Mouse (Mus musculus) monocyte, adult 2 months (primary cell): ENCODE data around the gene Notch2.
"Not testable (repeated sequence)": the region's sequence is repeated elsewhere in the genome, so short reads cannot be mapped to it uniquely, and the experiment has no call there.

Source experiments
- DNase-seq, 2 experiments: peaks; one replicate each; pipeline ENCODE4 v3.0.0; 2022; ENCODE audit warnings: low spot score in 2 of 2, low read depth in 1 of 2

The Notch2 gene

DNA sequence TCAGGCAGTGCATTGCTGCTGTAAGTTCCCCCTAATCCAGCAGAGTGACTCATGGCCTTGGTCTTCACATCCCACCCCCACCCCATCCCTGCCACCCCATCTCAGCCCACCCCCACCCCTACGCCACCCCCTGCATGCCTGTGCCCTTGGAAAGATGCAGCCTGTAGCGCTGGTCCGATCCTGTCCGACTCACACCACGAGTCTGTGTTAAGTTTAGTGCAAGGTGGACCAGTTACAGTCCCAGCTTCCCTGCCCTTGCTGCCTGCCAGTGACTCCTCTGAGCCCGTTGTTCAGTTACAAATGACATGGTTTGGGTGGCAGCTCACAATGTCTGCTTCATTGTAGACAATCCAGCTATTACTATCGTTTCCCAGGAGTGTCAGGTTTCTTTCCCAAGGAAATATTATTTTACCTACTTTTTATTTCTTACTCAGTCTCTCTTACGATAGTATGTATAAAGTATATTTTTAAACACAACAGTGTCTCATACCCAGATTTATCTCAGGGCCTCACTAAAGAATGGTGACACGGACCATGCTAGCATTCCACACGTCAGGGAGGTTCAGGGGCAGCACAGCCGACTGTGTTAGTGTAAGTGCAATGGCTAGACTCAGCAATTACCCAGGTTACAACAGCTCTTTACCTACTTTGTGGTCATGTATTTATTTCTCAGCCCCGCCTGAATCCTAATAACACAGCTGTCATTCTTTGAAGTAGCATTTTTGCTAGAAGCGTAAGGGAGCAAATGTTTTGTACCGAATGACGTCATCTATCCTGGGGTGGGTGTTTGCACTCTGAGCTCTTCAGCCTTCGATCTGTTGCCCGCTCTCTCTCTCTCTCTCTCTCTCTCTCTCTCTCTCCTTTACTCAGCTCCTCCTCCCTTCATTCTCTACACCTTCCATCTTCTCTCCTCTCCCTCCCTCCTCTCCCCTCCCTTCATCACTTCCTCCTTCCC lies 81.6 kb downstream of the Notch2 start:
- no peak for DNase-seq

GRCm38 (mm10) chr3:98096981-98097380 lies 83.7 kb downstream of the Notch2 start:
- DNase-seq: no peak

GRCm38 (mm10) chr3:98098676-98099075 lies 85.3 kb downstream of the Notch2 start:
- no peak for DNase-seq

DNA sequence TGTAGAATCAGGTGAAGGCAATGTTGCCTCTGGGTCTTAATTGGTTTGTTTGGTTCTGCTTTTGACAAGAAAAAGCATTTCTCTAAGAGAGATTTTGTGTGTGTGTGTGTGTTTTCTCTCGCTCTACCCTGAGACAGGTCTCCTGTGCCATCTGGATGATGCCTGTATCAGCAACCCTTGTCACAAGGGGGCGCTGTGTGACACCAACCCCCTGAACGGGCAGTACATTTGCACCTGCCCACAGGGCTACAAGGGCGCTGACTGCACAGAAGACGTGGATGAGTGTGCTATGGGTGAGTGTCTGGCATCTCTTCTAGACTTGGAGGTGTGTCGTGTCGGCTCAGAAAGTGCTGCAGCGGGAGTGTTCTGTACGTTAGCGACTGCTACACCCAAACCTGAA lies 86.0 kb downstream of the Notch2 start:
- no peak for DNase-seq

DNA sequence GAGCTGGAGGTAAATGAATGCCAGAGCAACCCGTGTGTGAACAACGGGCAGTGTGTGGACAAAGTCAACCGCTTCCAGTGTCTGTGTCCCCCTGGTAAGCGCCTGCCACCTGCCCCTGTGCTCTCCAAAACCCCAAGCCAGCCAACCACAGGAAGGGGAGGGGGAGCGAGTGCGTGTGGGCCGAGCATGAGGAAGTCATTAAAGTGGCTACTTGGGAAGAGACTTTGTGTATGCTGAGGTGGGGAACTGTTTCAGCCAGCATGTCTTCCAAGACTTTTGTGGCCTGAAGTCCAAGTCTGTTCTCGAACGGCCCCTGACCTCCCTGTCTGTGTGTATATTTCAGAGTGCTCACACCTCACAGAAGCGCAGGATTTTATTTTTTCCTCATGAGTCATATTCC lies 88.2 kb downstream of the Notch2 start:
- no peak for DNase-seq

- DNase-seq: no peak
Measured at GRCm38 (mm10) chr3:98104851-98105471, 91.6 kb downstream of the Notch2 start.

- DNase-seq: no peak
Measured at GRCm38 (mm10) chr3:98105496-98105895, 92.2 kb downstream of the Notch2 start.

GRCm38 (mm10) chr3:98106115-98106514 lies 92.8 kb downstream of the Notch2 start:
- no peak for DNase-seq

DNA sequence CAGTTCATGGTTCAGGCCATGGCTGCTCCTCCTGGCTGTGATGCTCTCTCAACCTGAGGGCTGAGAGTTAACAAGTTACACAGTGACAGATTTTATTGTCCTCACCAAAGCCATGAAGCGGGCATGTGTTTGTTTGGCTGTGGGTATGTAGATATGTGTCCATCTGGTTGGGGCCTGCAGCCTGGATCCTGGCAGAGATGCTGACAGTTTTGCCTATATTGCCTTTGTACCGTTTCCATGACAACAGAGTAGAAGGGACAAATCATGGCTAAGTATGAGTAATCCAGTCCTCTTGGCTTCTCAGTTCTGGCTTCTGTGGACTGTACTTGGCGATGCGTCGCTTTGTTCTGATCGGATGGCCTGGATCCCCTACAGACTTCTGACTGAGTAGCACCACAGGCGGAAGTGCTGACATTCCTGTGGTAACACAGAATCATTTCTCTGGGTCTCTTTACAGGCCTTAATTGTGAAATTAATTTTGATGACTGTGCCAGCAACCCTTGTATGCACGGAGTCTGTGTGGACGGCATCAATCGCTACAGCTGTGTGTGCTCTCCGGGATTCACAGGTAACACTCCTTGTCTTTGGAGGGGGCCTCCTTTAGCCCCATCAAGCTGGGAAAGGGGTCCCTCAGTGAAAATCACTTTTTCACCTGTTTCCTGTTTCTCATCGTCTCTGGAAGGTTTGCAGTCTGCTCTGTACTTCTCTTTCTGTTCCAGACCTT lies 93.4 kb downstream of the Notch2 start:
- DNase-seq: no peak

DNA sequence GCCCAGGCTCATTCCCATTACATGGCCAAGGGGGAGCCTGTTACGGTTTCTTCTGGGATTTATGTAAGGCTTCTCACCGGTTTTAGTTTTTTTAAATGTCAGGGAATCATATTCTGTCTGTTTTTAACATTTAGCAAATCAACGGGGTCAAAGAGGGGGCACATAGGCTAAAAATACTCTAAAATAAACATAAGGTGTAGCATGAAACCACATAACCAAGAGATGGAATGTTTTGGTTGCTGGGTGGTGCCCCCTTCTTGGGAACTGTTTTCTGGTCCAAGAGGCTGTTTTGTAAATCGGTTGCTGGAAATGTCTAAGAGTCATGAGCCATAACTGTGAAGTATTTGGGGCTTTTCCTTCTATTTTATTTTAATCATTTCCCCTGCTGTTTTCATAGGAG lies 95.1 kb downstream of the Notch2 start:
- no peak for DNase-seq

- DNase-seq: no peak
Measured at GRCm38 (mm10) chr3:98108866-98109265, 95.5 kb downstream of the Notch2 start.

GRCm38 (mm10) chr3:98110610-98111009 lies 97.3 kb downstream of the Notch2 start:
- DNase-seq: no peak

GRCm38 (mm10) chr3:98118252-98118651 lies 104.9 kb downstream of the Notch2 start:
- no peak for DNase-seq

GRCm38 (mm10) chr3:98119338-98119737 lies 106.0 kb downstream of the Notch2 start:
- DNase-seq: no peak

DNA sequence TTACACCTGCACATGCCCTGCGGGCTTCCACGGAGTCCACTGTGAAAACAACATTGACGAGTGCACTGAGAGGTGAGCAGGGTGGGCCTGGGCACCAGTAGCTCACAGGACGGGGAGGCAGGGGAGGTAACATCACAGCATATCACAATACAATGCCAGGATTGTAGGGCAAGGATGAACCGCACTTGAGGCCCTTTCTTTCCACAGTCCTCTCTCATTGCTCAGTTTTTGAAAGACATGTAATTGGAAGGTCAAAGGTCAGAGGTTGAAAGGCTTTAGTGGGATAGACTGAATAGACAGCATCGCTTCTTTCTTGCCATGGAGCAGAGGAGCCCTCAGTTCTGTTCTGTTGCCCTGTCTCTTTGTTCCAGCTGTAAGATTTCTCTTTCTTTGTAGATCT lies 107.6 kb downstream of the Notch2 start:
- no peak for DNase-seq

GRCm38 (mm10) chr3:98127775-98128174 lies 114.4 kb downstream of the Notch2 start:
- no peak for DNase-seq

GRCm38 (mm10) chr3:98128716-98129115 lies 115.4 kb downstream of the Notch2 start:
- DNase-seq: no peak

DNA sequence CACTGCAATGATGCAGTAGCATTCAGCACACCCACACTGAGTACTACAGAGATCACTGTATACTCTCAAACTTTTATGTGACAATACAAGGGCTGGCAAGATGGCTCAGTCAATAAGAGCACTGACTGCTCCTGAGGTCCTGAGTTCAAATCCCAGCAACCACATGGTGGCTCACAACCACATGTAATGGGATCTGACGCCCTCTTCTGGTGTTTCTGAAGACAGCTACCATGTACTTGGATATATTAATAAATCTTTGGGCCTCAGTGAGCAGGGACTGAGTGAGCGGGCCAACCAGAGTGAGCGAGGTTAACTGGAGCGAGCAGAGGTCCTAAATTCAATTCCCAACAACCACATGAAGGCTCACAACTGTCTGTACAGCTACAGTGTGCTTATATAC lies 118.8 kb downstream of the Notch2 start:
- not testable (repeated sequence) for DNase-seq

DNA sequence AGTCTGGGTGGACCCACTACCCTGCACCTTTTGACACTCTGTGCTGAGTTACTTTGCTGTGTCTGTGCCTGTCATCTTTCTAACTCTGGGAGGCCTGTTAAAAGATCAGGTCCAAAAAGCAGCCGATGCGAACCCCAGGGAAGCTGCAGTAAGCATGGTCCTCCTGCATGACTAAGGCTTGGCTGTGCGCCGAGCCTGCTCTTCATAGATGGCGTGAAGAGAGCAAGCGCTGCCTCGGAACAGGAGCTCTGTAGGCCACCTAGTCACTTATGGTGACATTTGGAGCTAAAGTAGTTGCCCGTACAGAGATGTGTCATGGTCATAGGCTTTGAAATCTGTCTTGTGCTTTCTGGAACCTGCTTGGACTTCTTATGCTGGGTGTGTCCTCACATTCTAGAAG lies 119.3 kb downstream of the Notch2 start:
- no peak for DNase-seq

DNA sequence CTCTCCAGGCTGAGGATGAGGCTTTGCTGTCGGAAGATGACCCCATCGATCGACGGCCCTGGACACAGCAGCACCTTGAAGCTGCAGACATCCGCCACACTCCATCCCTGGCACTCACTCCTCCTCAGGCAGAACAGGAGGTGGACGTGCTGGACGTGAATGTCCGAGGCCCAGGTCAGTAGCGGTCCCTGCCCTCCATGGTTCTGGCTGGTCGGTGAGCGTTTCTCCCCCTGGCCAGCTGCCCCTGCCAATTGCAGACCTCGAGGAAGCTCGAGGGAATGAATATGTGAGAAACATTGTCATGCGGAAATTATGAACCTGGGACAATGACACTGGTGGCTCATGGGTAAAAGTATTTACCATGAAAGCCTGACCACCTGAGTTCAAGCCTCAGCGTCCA lies 128.1 kb downstream of the Notch2 start:
- DNase-seq: no peak

DNA sequence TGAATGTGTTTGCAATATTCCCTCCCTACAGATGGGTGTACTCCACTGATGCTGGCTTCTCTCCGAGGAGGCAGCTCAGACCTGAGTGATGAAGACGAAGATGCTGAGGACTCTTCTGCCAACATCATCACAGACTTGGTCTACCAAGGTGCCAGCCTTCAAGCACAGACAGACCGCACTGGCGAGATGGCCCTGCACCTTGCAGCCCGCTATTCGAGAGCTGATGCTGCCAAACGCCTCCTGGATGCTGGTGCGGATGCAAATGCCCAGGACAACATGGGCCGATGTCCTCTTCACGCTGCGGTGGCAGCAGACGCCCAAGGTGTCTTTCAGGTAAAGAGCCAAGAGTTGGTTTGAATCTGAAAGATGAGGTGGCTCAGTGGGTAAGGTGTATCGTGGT lies 129.5 kb downstream of the Notch2 start:
- no peak for DNase-seq

DNA sequence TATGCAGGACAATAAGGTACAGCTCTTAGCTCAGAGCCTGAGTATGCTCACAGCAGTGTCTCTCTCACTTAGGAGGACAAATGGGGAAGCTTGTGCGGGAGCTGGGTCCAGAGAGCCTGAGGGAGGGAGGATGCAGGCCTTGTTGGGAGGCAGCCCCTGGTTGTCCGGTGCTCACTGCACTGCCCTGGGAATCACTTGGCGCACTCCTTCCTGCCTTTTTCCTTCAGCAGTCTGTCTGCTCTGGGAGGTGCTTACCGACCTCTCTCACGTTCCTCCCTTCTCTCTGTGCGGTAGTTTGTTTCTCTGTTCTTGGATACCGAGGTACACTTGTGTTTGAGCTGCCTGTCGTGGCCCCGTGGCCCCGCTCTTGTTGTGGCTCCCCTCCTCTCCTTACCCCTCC lies 131.9 kb downstream of the Notch2 start:
- no peak for DNase-seq
